In genomic region chr17:40874701-40875100, GRCm38 (mm10) we compare ENCODE assay signal across 28 mouse cellular contexts. TPM values are rescaled to one million over a fixed set of nuclear protein-coding genes. Genes with fewer than 3 reads are reported as not detected.
"Had no signal": no experiment of that assay in that cellular context is flagged by ENCODE, and none has a peak within 500 bp of the region (broad histone marks: within the 10 kb centered on the region; RNA-seq: fewer than 3 reads in every experiment).

No protein-coding gene starts in this region.

- ATAC-seq: lung, postnatal 0 days; midbrain, embryonic 13.5 days; midbrain, embryonic 15.5 days had no signal

- H3K9ac ChIP-seq: lung, embryonic 15.5 days; midbrain, embryonic 13.5 days; midbrain, embryonic 15.5 days; neural tube, embryonic 12.5 days had no signal

- H3K27me3 ChIP-seq: lung, embryonic 15.5 days; megakaryocyte, embryonic 14.5 days; midbrain, embryonic 15.5 days; neural tube, embryonic 12.5 days had no signal

- H3K27ac ChIP-seq: lung, embryonic 15.5 days; macrophage; midbrain, embryonic 13.5 days; midbrain, embryonic 15.5 days; neural tube, embryonic 12.5 days had no signal

- H3K4me3 ChIP-seq: lung, embryonic 15.5 days; megakaryocyte, embryonic 14.5 days; midbrain, embryonic 13.5 days; midbrain, embryonic 15.5 days; neural tube, embryonic 12.5 days had no signal

- H3K9me3 ChIP-seq: lung, embryonic 15.5 days; megakaryocyte, embryonic 14.5 days; midbrain, embryonic 13.5 days; midbrain, embryonic 15.5 days; neural tube, embryonic 12.5 days had no signal

- H3K4me1 ChIP-seq: lung, embryonic 15.5 days; neural tube, embryonic 12.5 days had no signal

- H3K36me3 ChIP-seq: lung, embryonic 15.5 days; midbrain, embryonic 13.5 days; midbrain, embryonic 15.5 days; neural tube, embryonic 12.5 days had no signal

- H3K4me2 ChIP-seq: lung, embryonic 15.5 days; midbrain, embryonic 11.5 days; midbrain, embryonic 13.5 days; midbrain, embryonic 15.5 days; neural tube, embryonic 12.5 days had no signal

- DNase-seq: lung, postnatal 14 days; lung, postnatal 36 days; retina, postnatal 1 day; right cerebral cortex, adult 18-20 months; right cerebral cortex, postnatal 25 days; right cerebral cortex, postnatal 4 days; spleen, adult 18-20 months; thymus, adult 18-20 months; thymus, postnatal 14 days; thymus, postnatal 36 days had no signal

RNA-seq across cellular contexts. Expression of gene 9130008F23Rik, which starts 5.7 kb away (rescaled TPM):
- total RNA-seq: neutrophil, adult 5-6 weeks had no signal

RNA-seq across cellular contexts. Expression of gene Glyatl3, which starts 39.4 kb away (rescaled TPM):
- total RNA-seq: megakaryocyte progenitor cell, adult 5-6 weeks; midbrain, postnatal 0 days; monocyte, adult 5-6 weeks; neutrophil, adult 5-6 weeks had no signal
- polyA plus RNA-seq: liver, embryonic 16.5 days; lung, embryonic 15.5 days; lung, postnatal 0 days; macrophage; midbrain, embryonic 11.5 days; midbrain, embryonic 13.5 days; midbrain, embryonic 15.5 days; midbrain, postnatal 0 days; neural tube, embryonic 12.5 days; neural tube, embryonic 14.5 days; small intestine, adult 2 months; stomach, embryonic 14.5 days; stomach, embryonic 16.5 days; thymus, postnatal 0 days had no signal
